Mouse (Mus musculus) adipocyte (in vitro differentiated cells): ENCODE measurements around the gene Dnm1l.
A peak's percentile ranks its signal among the peaks of the same experiment; 100 is the strongest.
"Not testable (repeated sequence)": the region's sequence is repeated elsewhere in the genome, so short reads cannot be mapped to it uniquely, and the experiment has no call there.

Experiments used
- DNase-seq: peaks from one replicate; pipeline ENCODE4 v3.0.0-alpha.2; 2016; ENCODE audit warnings: low spot score

The Dnm1l gene

GRCm38 (mm10) chr16:16358481-16359100, at the start of gene Dnm1l:
Gene Dnm1l (minus strand): TSS chr16:16358959.
- DNase-seq = peak; percentile 91

- DNase-seq = not testable (repeated sequence)
These were observed 8.5 kb upstream of the Dnm1l start for GRCm38 (mm10) chr16:16367217-16367616.

- DNase-seq = not testable (repeated sequence)
These were observed 333 bp upstream of the Dnm1l start for GRCm38 (mm10) chr16:16359101-16359482.

GRCm38 (mm10) chr16:16357908-16358307, 851 bp downstream of the Dnm1l start:
- DNase-seq = peak; percentile 47

- no peak for DNase-seq
These were observed 12.3 kb downstream of the Dnm1l start for GRCm38 (mm10) chr16:16346420-16346819.

- no peak for DNase-seq
These were observed 32.9 kb downstream of the Dnm1l start for GRCm38 (mm10) chr16:16325775-16326336.

GRCm38 (mm10) chr16:16311319-16311718, 47.4 kb downstream of the Dnm1l start:
- no peak for DNase-seq

- peak; percentile 47 for DNase-seq
These were observed 54.9 kb downstream of the Dnm1l start for GRCm38 (mm10) chr16:16303888-16304287.

- DNase-seq = peak; percentile 70
These were observed 55.5 kb downstream of the Dnm1l start for GRCm38 (mm10) chr16:16303138-16303827.

GRCm38 (mm10) chr16:16302369-16303137, 56.2 kb downstream of the Dnm1l start, which contains the start of gene Yars2:
Gene Yars2 (plus strand): TSS chr16:16302965.
- peak; percentile 96 for DNase-seq

- no peak for DNase-seq
These were observed 85.0 kb downstream of the Dnm1l start for GRCm38 (mm10) chr16:16273752-16274151.

GRCm38 (mm10) chr16:16272978-16273377, 85.8 kb downstream of the Dnm1l start:
- no peak for DNase-seq

- DNase-seq = no peak
These were observed 96.3 kb downstream of the Dnm1l start for GRCm38 (mm10) chr16:16262436-16262835.
